Mouse (Mus musculus) left cerebral cortex, postnatal 10 days (tissue): ENCODE data around the gene Cdc42bpb. TPM values are rescaled to one million over a fixed set of nuclear protein-coding genes. Genes with fewer than 3 reads are reported as not detected.

Experiments used
- DNase-seq, 2 experiments: peaks; one replicate each; pipeline ENCODE4 v3.0.0; 2021 to 2022; ENCODE audit warnings: low spot score in 2 of 2, mixed read lengths in 1 of 2; ENCODE audit errors: extremely low spot score in 1 of 2
- intact Hi-C: fragments of 180-260 bp; cut with DNase I; formaldehyde crosslinking; loops from one replicate; pipeline ENCODE4 v1.15.1; 2025
- total RNA-seq, 2 experiments: library from RNA; stranded (reverse); gene quantifications; 2 replicates each; pipeline ENCODE4 v1.2.3; 2021

Cdc42bpb gene
- total RNA-seq, 2 experiments from 2014 or later: 167 to 169 TPM

GRCm38 (mm10) chr12:111354142-111354541, 23.4 kb downstream of the Cdc42bpb start:
- intact Hi-C loops: no loop called here
- no peak for DNase-seq

GRCm38 (mm10) chr12:111353439-111353915, 24.0 kb downstream of the Cdc42bpb start:
- peak in 1 of 2 experiments; percentile 49 for DNase-seq
- intact Hi-C loops: no loop called here

- intact Hi-C loops: no loop called here
- DNase-seq: no peak
Measured at GRCm38 (mm10) chr12:111353008-111353407, 24.5 kb downstream of the Cdc42bpb start.

GRCm38 (mm10) chr12:111352520-111352919, 25.0 kb downstream of the Cdc42bpb start:
- intact Hi-C loops: no loop called here
- DNase-seq: no peak

- intact Hi-C loops: no loop called here
- DNase-seq: no peak
Measured at GRCm38 (mm10) chr12:111349540-111350231, 27.8 kb downstream of the Cdc42bpb start.

GRCm38 (mm10) chr12:111343956-111344355, 33.6 kb downstream of the Cdc42bpb start:
- intact Hi-C loops: no loop called here
- DNase-seq: no peak

GRCm38 (mm10) chr12:111340692-111341091, 36.8 kb downstream of the Cdc42bpb start:
- no peak for DNase-seq
- intact Hi-C loops: no loop called here

- intact Hi-C loops: no loop called here
- DNase-seq: no peak
Measured at GRCm38 (mm10) chr12:111337864-111338354, 39.6 kb downstream of the Cdc42bpb start.

- intact Hi-C loops: loop anchor here (5.0 kb wide), 1 partner anchor 44 kb away; the partner anchor contains the start of gene Cdc42bpb
- no peak for DNase-seq
Measured at GRCm38 (mm10) chr12:111333020-111333605, 44.4 kb downstream of the Cdc42bpb start.

GRCm38 (mm10) chr12:111332443-111332842, 45.1 kb downstream of the Cdc42bpb start:
- intact Hi-C loops: loop anchor here (5.0 kb wide), 1 partner anchor 45 kb away; the partner anchor contains the start of gene Cdc42bpb
- DNase-seq: no peak

GRCm38 (mm10) chr12:111331573-111331972, 45.9 kb downstream of the Cdc42bpb start:
- intact Hi-C loops: loop anchor here (5.0 kb wide), 1 partner anchor 46 kb away; the partner anchor contains the start of gene Cdc42bpb
- DNase-seq: no peak

GRCm38 (mm10) chr12:111329281-111329680, 48.2 kb downstream of the Cdc42bpb start:
- no peak for DNase-seq
- intact Hi-C loops: no loop called here

- intact Hi-C loops: no loop called here
- DNase-seq: no peak
Measured at GRCm38 (mm10) chr12:111328360-111328759, 49.2 kb downstream of the Cdc42bpb start.

- intact Hi-C loops: no loop called here
- DNase-seq: no peak
Measured at GRCm38 (mm10) chr12:111325744-111326424, 51.6 kb downstream of the Cdc42bpb start.

GRCm38 (mm10) chr12:111324949-111325348, 52.6 kb downstream of the Cdc42bpb start:
- intact Hi-C loops: no loop called here
- DNase-seq: no peak

GRCm38 (mm10) chr12:111324536-111324935, 53.0 kb downstream of the Cdc42bpb start:
- no peak for DNase-seq
- intact Hi-C loops: no loop called here

- no peak for DNase-seq
- intact Hi-C loops: no loop called here
Measured at GRCm38 (mm10) chr12:111323423-111323822, 54.1 kb downstream of the Cdc42bpb start.

- intact Hi-C loops: no loop called here
- peak in 1 of 2 experiments; percentile 25 for DNase-seq
Measured at GRCm38 (mm10) chr12:111321832-111322231, 55.7 kb downstream of the Cdc42bpb start.

- intact Hi-C loops: no loop called here
- no peak for DNase-seq
Measured at GRCm38 (mm10) chr12:111320549-111320948, 57.0 kb downstream of the Cdc42bpb start.
